Mouse (Mus musculus): ENCODE measurements at regions not wholly inside any gene's neighbourhood (a gene's known extent, or its start where the extent isn't known, plus 50 kb on each side); places are given as distances from the start of the nearest gene placed in this dataset.

DNA sequence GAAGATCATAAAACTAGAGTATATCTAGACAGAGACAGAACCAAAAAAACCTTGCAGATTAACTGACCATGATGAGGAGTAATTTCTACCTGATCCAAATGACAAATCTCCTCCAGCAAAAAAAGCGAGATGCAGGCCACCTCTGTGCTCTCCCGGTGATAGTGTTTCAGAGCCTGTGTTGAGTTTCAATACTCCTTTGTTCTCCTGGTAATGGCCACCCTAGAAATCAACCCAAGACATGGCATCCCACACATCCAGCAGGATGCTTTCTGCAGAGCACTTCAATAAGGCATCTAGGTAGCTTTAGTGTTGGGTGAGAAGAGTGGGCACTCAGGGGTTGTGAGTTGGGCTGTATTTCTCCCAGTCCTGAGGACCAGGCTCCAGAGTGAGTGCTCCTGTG lies 371.3 kb upstream of the Sall1 start:
- TF ChIP-seq POLR2A (IDR thresholded peaks at IDR 0.05; ENCODE audit: low read depth, low read length) = no peak
- TF ChIP-seq CTCF (conservative IDR thresholded peaks at IDR 0.05; ENCODE audit: insufficient read depth, insufficient read length, low read depth, low read length) = no peak

Data from kidney, adult 2 months (tissue).